Mouse (Mus musculus): ENCODE results near the gene Krtap1-3.
"Not testable (repeated sequence)": the region's sequence is repeated elsewhere in the genome, so short reads cannot be mapped to it uniquely, and the experiment has no call there.

Gene Krtap1-3

GRCm38 (mm10) chr11:99590981-99591380, at the start of gene Krtap1-3:
TSS of gene Krtap1-3 (minus strand) at chr11:99591339.
- no peak for DNase-seq (ENCODE audit: low spot score in 2 of 2)

DNA sequence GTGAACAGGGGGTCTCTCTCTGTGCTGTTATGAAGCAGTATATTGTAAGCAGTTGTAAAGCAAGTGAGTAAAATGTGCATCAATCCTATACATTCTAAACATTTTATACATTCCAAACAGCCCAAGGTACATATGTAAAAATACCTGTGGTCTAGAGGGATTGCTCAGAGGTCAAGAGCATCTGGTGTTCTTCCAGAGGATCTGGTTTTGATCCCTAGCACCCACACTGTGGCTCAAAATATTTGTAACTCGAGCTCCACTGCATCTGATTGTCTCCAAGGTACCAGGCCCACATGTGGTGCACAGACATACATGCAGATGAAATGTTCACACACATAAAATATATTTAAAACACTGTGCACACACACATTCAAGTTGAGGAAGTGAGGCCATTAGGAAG, 49.8 kb upstream of the Krtap1-3 start:
- no peak for DNase-seq (ENCODE audit: low spot score in 2 of 2)

- DNase-seq (ENCODE audit: low spot score in 2 of 2), result no peak
These were observed 45.9 kb upstream of the Krtap1-3 start for GRCm38 (mm10) chr11:99637086-99637485.

DNA sequence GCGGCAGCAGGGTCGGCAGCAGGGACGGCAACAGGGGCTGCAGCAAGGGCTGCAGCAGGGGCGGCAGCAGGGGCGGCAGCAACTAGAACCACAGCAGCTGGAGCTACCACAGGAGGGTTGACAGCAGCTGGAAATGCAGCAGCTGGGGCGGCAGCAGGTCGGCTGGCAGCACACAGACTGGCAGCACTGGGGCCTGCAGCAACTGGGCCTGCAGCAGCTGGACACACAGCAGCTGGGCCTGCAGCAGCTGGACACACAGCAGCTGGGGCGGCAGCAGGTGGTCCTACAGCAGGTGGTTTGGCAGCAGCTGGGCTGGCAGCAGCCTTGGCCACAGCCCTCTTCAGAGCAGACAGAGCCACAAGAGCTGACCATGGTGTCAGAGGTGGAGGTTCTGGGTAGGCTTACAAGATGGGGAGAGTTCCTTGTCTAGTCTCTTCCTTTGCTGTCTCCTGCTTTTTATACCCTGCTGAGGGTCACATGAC, 43.6 kb upstream of the Krtap1-3 start, which contains the start of gene Krtap4-2:
Gene Krtap4-2 (minus strand): TSS at position 432 of the 482 bp plus-strand sequence.
- no peak for DNase-seq (ENCODE audit: low spot score in 2 of 2)

DNA sequence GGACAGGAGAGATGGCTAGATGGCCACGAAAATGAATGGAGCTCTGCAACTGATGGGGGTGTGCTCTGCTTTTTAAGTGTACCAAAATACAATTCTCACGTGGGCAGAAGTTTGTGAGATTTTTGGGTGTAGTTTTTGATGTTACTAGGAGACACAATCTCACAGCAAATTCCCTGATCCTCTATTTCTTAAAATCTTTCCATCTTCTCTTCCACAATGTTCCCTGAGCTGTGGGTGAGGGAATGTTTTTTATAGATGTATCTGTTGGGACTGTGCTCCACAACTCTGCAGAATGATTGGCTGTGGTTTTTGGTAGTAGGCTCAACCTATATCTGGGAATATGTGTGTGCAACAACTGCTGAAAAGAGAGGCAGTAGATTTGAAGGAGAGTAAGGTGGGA, 42.2 kb upstream of the Krtap1-3 start:
- DNase-seq (ENCODE audit: low spot score in 2 of 2), result no peak

DNA sequence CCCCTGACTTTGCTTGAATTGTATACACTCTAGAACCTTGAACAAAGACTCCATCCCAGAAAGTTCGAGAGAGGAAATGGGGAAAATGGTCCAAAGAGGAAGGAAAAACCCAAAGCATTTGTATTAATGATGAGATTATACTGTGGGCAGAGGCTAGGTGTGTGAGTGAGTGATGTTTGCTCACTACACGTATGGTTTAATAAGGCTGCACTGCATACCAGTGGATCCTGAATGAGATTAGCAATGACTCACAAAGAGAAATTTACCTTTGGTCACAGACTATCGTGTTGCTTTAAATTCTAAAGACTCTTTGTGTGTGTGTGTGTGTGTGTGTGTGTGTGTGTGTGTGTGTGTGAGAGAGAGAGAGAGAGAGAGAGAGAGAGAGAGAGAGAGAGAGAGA, 39.8 kb upstream of the Krtap1-3 start:
- DNase-seq (ENCODE audit: low spot score in 2 of 2), result no peak

- no peak for DNase-seq (ENCODE audit: low spot score in 2 of 2)
These were observed 37.0 kb upstream of the Krtap1-3 start, which contains the start of gene Krtap4-1 for GRCm38 (mm10) chr11:99628138-99628537. TSS of gene Krtap4-1 (minus strand) at chr11:99628238.

DNA sequence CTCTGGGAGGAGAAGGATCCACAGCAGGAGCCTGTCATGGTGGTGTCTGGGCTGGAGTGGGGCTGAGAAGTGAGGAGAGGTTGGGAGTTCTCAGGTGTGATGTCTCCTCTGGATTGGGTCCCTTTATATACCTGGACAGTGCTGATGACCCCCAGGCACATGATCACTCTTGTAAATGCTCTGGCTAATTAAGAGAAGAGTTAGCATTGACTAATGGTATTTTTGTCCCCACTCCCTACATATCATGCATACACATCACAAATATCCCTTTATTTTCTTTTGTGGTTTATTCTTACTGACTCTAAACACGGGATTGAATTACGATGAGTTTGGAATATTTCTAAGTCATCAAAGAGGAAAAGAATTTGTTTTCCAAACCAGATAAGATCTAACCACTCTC, 29.2 kb upstream of the Krtap1-3 start, which contains the start of gene Gm11562:
Gene Gm11562 (minus strand): TSS at position 101 of the 400 bp plus-strand sequence.
- no peak for DNase-seq (ENCODE audit: low spot score in 2 of 2)

- no peak for DNase-seq (ENCODE audit: low spot score in 2 of 2)
These were observed 23.7 kb upstream of the Krtap1-3 start, which contains the start of gene Krtap2-4 for GRCm38 (mm10) chr11:99614796-99615363. TSS of gene Krtap2-4 (minus strand) at chr11:99614846.

- not testable (repeated sequence) for DNase-seq (ENCODE audit: low spot score in 2 of 2)
These were observed 18.9 kb upstream of the Krtap1-3 start, which contains the start of gene Gm11937 for GRCm38 (mm10) chr11:99610089-99610488. TSS of gene Gm11937 (minus strand) at chr11:99610189.

GRCm38 (mm10) chr11:99609126-99609525, 18.0 kb upstream of the Krtap1-3 start:
- no peak for DNase-seq (ENCODE audit: low spot score in 2 of 2)

GRCm38 (mm10) chr11:99603208-99603607, 12.1 kb upstream of the Krtap1-3 start, which contains the start of gene Gm11938:
TSS of gene Gm11938 (minus strand) at chr11:99603308.
- DNase-seq (ENCODE audit: low spot score in 2 of 2), result not testable (repeated sequence)

DNA sequence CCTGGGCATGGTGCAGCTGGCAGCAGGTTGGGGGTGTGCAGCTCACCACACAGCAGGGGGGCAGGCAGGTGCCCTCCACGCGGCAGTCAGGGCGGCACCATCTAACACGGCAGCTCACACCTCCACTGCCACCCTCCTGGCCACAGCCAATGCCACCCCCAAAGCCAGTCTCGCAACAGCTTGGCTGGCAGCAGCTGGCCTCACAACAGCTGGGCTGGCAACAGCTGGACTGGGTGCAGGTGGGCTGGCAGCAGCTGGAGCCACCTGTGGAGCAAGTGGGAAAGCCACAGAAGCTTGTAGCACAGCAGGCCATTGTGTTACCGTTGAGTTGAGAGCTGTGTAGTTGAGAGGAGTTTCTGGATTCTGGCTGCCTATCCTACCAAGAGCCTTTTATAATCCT, 6.6 kb upstream of the Krtap1-3 start, which contains the start of gene Krtap9-3:
Gene Krtap9-3 (minus strand): TSS at position 364 of the 400 bp plus-strand sequence.
- not testable (repeated sequence) for DNase-seq (ENCODE audit: low spot score in 2 of 2)

DNA sequence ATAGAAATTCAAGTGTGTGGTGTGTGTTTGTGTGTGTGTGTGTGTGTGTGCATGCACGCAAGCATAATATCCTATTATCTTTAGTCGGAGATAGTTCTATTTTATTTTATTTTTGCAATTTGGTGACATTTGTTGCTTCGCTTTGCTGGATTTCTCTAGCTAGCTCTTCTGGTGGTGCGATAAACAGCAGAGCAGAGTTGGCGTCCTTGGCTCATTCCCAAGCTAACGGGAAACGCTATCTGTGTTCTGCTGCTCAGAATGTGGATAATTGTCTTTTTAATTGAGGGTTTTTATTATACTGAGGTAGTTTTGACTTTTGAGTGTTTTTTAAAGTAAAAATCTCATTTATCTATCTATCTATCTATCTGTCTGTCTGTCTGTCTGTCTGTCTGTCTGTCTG, 6.0 kb downstream of the Krtap1-3 start:
- no peak for DNase-seq (ENCODE audit: low spot score in 2 of 2)

GRCm38 (mm10) chr11:99583245-99583704, 7.9 kb downstream of the Krtap1-3 start, which contains the start of gene Krtap1-4:
TSS of gene Krtap1-4 (minus strand) at chr11:99583654.
- DNase-seq (ENCODE audit: low spot score in 2 of 2), result no peak

- no peak for DNase-seq (ENCODE audit: low spot score in 2 of 2)
These were observed 9.6 kb downstream of the Krtap1-3 start for GRCm38 (mm10) chr11:99581564-99581963.

DNA sequence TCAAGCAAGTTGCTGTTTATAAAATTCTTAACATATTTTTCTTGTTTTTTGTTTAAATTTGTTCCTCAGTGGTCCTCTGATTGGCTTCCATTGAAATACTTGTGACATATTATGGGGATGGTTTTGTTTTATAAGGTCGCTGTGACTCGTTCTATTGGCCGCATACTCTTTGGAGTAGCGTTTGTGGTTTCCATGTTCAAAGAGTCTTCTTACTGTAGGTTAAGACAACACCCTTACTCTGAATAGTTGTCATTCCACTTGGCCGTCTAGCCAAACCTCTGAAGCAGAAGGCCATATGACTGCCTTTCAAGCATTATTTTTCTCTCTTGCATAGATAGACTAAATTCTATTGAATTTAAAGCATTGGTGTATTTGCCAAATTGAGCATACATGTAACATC, 10.1 kb downstream of the Krtap1-3 start:
- no peak for DNase-seq (ENCODE audit: low spot score in 2 of 2)

GRCm38 (mm10) chr11:99580636-99581035, 10.5 kb downstream of the Krtap1-3 start, which contains the start of gene Krtap1-5:
TSS of gene Krtap1-5 (minus strand) at chr11:99581016.
- DNase-seq (ENCODE audit: low spot score in 2 of 2), result no peak

- DNase-seq (ENCODE audit: low spot score in 2 of 2), result peak; percentile 63 to 78
These were observed 17.0 kb downstream of the Krtap1-3 start for GRCm38 (mm10) chr11:99574106-99574505.

DNA sequence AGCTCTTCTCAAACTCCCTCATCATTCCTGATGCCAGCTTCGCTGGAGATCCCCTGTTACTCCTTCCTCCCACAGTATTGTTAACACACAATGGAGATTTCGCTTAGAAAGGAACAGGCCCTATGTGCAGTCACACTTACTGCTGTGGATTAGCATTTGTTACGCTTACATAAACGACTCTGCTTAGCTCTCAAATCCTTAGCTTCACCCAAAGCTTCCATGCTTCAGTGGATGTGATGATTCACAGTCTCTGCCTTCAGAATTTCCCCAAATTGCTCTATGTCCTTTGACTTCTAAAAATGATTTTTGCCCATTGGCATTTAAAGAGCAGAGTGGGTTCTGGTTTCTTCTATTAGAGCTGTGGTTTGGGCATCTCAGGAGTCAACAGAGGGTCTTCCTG, 18.0 kb downstream of the Krtap1-3 start:
- no peak for DNase-seq (ENCODE audit: low spot score in 2 of 2)

DNA sequence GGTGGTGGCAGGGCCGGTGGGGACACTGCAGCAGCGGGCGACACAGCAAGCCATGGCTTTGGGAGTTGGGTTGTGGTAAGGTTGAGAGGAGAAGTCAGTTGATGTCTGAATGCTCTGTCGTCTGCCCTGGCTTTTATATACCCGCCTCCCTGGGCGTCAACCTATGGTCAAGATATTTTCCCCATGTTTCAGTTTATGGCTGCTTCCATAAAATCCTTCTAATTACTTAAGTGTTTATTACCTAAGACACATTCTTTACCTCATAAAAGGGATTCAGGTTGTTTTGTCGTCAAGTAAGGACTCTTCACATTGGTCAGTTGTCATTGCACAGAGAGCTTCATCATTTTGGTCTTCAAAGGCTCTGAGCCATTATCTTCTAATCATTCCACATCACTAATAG, 24.6 kb downstream of the Krtap1-3 start, which contains the start of gene Krtap3-1:
Gene Krtap3-1 (minus strand): TSS at position 101 of the 400 bp plus-strand sequence.
- no peak for DNase-seq (ENCODE audit: low spot score in 2 of 2)

GRCm38 (mm10) chr11:99562580-99562979, 28.6 kb downstream of the Krtap1-3 start:
- no peak for DNase-seq (ENCODE audit: low spot score in 2 of 2)

DNA sequence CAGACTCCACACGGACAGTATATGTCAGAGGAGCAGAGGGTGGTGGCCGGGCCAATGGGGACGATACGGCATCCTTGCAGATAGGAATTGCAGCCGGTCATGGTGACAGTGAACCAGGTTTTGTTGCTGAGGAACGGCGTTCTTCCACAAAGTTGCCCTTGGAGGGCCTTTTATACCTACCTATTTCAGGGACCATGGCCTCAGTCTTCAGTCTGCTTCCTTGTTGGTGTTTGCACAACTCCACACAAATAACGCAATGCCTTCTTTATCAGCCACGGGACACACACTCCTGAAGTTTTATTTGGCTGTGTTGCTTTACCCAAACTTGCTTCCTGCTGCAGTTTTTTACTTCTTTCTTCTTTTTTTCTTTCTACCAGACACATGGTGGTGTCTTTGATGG, 31.8 kb downstream of the Krtap1-3 start, which contains the start of gene Gm11939:
Gene Gm11939 (minus strand): TSS at position 101 of the 400 bp plus-strand sequence.
- DNase-seq (ENCODE audit: low spot score in 2 of 2), result no peak

Measured in cerebellum, postnatal 4 days (tissue).